Mouse (Mus musculus): ENCODE results near the gene Vmn2r88. TPM values are rescaled to one million over a fixed set of nuclear protein-coding genes. Genes with fewer than 3 reads are reported as not detected.
"Not testable (repeated sequence)": the region's sequence is repeated elsewhere in the genome, so short reads cannot be mapped to it uniquely, and the experiment has no call there.

The Vmn2r88 gene
- not detected in 2 replicates for polyA plus RNA-seq (2016; fragmentation: Nextera tagmentation; extraction: Ambion mirVana)

DNA sequence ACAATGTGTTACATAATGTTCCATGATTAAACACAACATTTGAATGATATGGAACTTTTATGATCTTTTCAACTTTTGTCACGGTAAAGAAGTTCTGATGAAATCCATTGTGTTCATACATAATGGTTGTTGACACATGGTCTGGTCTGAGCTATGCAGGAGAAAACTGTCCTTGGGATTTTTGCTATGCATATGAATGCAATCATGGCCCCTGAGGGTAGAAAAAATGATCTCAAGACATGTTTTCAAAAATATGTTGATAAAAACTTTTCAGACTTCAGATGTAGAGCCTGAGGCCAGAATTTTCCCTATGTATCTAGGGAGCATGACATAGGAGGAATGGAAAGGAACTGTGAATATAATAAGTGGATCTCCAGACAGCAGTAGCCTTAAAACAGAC, at the start of gene Vmn2r88:
Gene Vmn2r88 (plus strand): TSS at position 301 of the 400 bp plus-strand sequence.
- Histone ChIP-seq H3K36me3 (replicated peaks) (no peaks in the 10 kb centered on the region), H3K27ac (no peak within 1 kb of the TSS), H3K27me3 (no peaks in the 10 kb centered on the region), H3K4me2 (no peak within 1 kb of the TSS), H3K9me3 (no peaks in the 10 kb centered on the region), H3K9ac (no peak within 1 kb of the TSS), H3K4me1 (no peaks in the 10 kb centered on the region), H3K4me3 (replicated peaks) (no peak within 1 kb of the TSS)
- no peak for ATAC-seq (ENCODE audit: low FRiP score)
- WGBS, result 76% methylated on average over 1 of the region's 1 CpGs

DNA sequence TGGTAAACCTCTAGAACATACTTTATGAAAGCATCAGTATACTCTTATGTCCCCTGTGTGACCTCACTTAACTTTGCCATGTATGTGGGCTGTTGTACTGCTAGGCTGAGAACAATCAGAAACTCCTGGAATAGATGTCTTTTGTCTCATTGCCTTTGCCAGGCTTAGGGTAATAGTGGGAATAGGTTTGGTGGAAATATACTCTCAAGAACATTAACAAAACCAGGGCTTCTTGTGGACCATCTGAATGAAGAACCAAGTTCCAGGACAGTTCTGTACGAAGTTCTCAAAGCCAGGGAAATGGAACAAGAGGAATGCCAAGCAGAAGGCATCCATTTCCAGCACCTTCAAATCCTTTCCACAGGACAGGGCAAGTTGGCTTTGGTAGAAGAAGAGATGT, 49.2 kb upstream of the Vmn2r88 start, which contains the start of gene Gm7247:
Gene Gm7247 (plus strand): TSS at position 301 of the 400 bp plus-strand sequence.
- ATAC-seq (ENCODE audit: low FRiP score), result no peak
- Histone ChIP-seq H3K9me3 (no peaks in the 10 kb centered on the region), H3K9ac (no peak within 1 kb of the TSS), H3K4me3 (replicated peaks) (no peak within 1 kb of the TSS), H3K27me3 (peaks cover 19% of the 10 kb centered on the region; the same call in 1 of the 2 replicates), H3K36me3 (replicated peaks) (no peaks in the 10 kb centered on the region), H3K4me2 (no peak within 1 kb of the TSS), H3K4me1 (no peaks in the 10 kb centered on the region), H3K27ac (no peak within 1 kb of the TSS)
- 84% methylated on average over 1 of the region's 1 CpGs for WGBS

DNA sequence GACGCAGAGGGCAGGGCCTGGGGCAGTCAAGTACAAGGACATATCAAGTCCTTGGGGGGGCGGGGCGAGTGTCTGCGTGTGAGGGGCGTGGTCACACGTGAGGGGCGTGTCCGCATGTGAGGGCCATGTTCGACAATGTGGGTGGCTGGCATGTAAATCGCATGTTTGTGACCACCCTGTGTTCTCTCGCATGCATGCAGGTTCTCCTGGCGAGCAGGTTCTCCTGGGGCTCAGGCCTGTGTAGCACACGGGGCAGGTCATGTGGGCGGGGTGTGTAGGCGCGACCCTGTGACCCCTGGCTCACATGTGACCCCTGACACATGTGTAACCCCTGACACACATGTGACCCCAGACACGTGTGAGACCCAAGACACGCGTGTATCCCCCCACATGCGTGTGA, 27.8 kb upstream of the Vmn2r88 start:
- H3K4me2 ChIP-seq, result no peak overlapping the region
- 95% methylated on average over 20 of the region's 20 CpGs for WGBS
- no peak for ATAC-seq (ENCODE audit: low FRiP score)

DNA sequence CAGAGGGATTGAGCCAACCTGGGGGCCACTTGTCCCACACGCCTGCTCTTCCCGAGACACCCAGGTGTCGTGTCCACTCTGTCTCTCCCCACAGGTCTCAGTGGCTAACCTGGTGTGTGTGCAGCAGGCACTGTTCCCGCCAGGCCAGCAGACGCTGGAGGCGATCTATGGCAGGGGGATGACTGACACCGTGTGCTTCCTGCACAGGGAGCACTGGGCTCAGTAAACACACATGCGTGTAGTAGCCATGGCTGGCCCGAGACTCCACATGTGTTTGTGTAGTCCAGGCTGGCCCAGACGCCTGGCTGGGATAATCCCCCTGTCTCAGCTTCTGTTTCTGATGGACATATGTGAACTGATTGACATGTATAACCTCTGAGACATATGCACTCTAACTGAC, 26.3 kb upstream of the Vmn2r88 start:
- H3K36me3 ChIP-seq (replicated peaks), result no peaks in the 10 kb centered on the region
- ATAC-seq (ENCODE audit: low FRiP score), result peak; percentile 30; the same call in 1 of the 2 replicates

More for the DNA sequence above, 27.8 kb upstream of the Vmn2r88 start:
- H3K9me3 ChIP-seq, result peaks cover 20% of the 10 kb centered on the region
- H3K4me1 ChIP-seq, result no peaks in the 10 kb centered on the region
- no peaks in the 10 kb centered on the region for H3K27me3 ChIP-seq
- H3K4me3 ChIP-seq (replicated peaks), result no peak overlapping the region
- H3K27ac ChIP-seq, result no peak overlapping the region
- no peak overlapping the region for H3K9ac ChIP-seq
- H3K36me3 ChIP-seq (replicated peaks), result no peaks in the 10 kb centered on the region

DNA sequence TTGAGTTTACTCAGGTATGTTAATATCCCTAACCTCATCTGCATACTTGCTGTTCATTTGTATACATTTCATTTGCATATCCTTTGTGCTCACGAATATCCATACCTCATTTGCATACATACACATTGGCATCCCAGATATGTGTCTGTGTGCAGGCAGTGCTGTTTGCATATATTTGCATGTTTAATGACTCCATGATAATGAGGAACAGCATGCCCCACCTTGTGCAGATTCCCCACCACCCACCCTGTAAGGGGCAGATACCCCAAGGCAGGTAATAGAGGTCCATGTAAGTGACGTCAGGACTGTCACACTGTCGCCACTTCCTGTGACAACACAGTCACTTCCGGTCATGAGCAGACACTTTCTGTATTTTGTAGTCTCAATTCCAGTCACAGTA, 24.9 kb upstream of the Vmn2r88 start:
- 65% methylated on average over 4 of the region's 4 CpGs for WGBS
- Histone ChIP-seq H3K4me3 (replicated peaks) (no peak overlapping the region), H3K4me2 (no peak overlapping the region), H3K27me3 (no peaks in the 10 kb centered on the region), H3K9ac (no peak overlapping the region), H3K27ac (no peak overlapping the region), H3K9me3 (peaks cover 20% of the 10 kb centered on the region), H3K4me1 (no peaks in the 10 kb centered on the region), H3K36me3 (replicated peaks) (no peaks in the 10 kb centered on the region)
- peak; percentile 76 for ATAC-seq (ENCODE audit: low FRiP score)

More for the DNA sequence above, 26.3 kb upstream of the Vmn2r88 start:
- H3K9me3 ChIP-seq, result peaks cover 20% of the 10 kb centered on the region
- 94% methylated on average over 10 of the region's 10 CpGs for WGBS
- no peak overlapping the region for H3K9ac ChIP-seq
- no peak overlapping the region for H3K27ac ChIP-seq
- H3K4me1 ChIP-seq, result no peaks in the 10 kb centered on the region
- H3K4me3 ChIP-seq (replicated peaks), result no peak overlapping the region
- H3K4me2 ChIP-seq, result no peak overlapping the region
- no peaks in the 10 kb centered on the region for H3K27me3 ChIP-seq

DNA sequence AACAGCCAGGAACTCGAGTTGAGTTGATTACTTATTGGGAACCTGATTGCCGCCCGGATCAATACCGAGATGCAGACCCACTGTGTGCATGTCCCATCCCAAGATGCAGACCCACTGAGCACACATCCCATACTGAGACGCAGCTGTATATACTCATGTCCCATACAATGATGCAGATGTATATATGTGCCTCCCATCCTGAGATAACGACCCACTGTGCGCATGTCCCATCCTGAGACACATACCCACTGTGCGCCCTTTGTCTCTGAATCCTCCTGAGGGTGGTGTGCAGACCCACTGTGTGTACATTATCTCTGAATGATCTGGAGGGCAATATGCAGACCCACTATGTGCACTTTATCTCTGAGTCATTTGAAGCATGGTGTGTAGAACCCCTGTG, 22.9 kb upstream of the Vmn2r88 start:
- no peak for ATAC-seq (ENCODE audit: low FRiP score)
- Histone ChIP-seq H3K4me3 (replicated peaks) (no peak overlapping the region), H3K36me3 (replicated peaks) (no peaks in the 10 kb centered on the region), H3K27ac (no peak overlapping the region), H3K4me1 (no peaks in the 10 kb centered on the region), H3K9ac (no peak overlapping the region), H3K4me2 (no peak overlapping the region), H3K27me3 (no peaks in the 10 kb centered on the region), H3K9me3 (peaks cover 16% of the 10 kb centered on the region)
- 91% methylated on average over 8 of the region's 8 CpGs for WGBS

DNA sequence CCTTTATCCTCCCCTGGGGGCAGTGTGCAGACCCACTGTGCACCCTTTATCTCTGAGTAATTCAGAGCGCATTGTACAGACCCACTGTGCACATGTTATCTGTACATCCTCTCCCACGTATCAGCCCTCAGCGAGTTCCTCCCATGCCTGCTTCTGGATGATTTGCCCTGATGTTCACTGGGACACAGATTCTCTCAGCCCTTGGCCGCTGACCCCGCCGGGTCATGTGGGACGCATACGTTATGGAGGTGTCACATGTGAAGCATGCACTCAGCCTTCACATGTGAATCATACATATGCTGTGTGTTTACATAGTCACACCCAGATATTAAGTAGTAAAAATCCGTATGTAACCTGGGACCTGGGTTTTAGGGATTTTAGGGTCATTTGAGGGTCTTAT, 22.4 kb upstream of the Vmn2r88 start:
- WGBS, result 93% methylated on average over 9 of the region's 9 CpGs
- Histone ChIP-seq H3K27ac (no peak overlapping the region), H3K4me2 (no peak overlapping the region), H3K9me3 (peaks cover 12% of the 10 kb centered on the region), H3K27me3 (no peaks in the 10 kb centered on the region), H3K4me1 (no peaks in the 10 kb centered on the region), H3K4me3 (replicated peaks) (no peak overlapping the region), H3K9ac (no peak overlapping the region), H3K36me3 (replicated peaks) (no peaks in the 10 kb centered on the region)
- ATAC-seq (ENCODE audit: low FRiP score), result no peak; the same call in 1 of the 2 replicates

DNA sequence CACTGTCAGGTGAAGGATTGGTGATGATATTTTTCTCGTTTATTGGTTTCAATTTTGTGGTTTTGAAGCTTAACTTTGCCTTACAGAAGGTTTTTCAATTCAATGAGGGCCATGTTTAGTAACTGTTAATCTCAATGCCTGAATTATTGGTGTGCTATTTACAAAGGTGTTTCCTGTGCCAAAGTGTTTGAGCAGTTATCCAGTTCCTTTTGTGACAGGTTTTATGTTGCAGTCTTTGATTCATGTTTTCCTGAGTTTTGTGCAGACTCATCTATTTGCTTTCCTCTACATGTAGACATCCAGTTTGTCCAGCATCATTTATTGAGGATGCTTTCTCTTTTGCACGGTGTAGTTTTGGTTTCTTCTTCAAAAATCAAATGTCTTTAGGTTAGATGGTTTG, 13.3 kb downstream of the Vmn2r88 start:
- WGBS, result 77% methylated on average over 2 of the region's 2 CpGs
- no peak overlapping the region for H3K4me3 ChIP-seq (replicated peaks)
- H3K27me3 ChIP-seq, result no peaks in the 10 kb centered on the region
- no peak overlapping the region for H3K27ac ChIP-seq
- H3K4me1 ChIP-seq, result no peaks in the 10 kb centered on the region
- no peaks in the 10 kb centered on the region for H3K9me3 ChIP-seq
- no peak for ATAC-seq (ENCODE audit: low FRiP score)
- no peaks in the 10 kb centered on the region for H3K36me3 ChIP-seq (replicated peaks)
- no peak overlapping the region for H3K9ac ChIP-seq
- no peak overlapping the region for H3K4me2 ChIP-seq

DNA sequence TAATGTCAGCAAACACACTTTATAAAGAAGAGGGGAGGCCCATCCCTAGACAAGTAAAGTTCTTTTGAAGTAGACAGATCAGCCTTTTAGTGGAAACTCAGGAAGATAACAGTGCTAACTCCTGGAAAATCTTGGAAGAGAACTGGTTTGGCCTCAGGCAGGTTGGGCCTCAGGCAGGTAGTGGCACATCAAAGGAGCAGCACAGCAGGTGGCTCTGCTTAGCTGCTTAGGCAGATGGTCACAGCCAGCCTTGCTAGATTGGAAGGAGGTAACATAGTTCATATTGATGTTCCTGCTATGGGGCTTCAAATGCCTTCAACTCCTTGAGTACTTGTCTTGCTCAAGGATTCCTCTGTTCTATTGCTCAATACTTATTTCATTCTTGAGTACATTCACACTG, 19.5 kb downstream of the Vmn2r88 start:
- not testable (repeated sequence) for H3K27me3 ChIP-seq; ATAC-seq (ENCODE audit: low FRiP score); H3K9ac ChIP-seq; H3K27ac ChIP-seq; H3K36me3 ChIP-seq (replicated peaks); H3K9me3 ChIP-seq; H3K4me1 ChIP-seq; H3K4me3 ChIP-seq (replicated peaks); H3K4me2 ChIP-seq

DNA sequence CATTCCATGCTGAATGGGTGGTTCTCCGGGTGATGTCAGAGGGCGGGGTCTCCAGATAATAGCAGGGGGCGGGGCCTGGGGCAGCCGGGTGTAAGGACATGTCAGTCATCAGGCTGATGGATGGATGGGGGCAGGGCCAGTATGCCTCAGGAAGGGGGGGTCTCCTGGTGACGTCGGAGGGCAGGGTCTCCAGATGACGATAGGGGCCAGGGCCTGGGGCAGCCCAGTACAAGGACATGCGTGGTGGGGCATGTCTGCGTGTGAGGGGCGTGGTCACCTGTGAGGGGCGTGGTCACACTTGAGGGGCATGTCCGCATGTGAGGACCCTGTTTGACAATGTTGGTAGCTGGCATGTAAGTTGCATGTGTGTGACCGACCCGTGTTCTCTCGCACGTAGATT, 23.9 kb downstream of the Vmn2r88 start:
- Histone ChIP-seq H3K4me3 (replicated peaks) (no peak overlapping the region), H3K9me3 (peaks cover 22% of the 10 kb centered on the region), H3K27me3 (no peaks in the 10 kb centered on the region), H3K27ac (no peak overlapping the region), H3K36me3 (replicated peaks) (no peaks in the 10 kb centered on the region), H3K9ac (no peak overlapping the region), H3K4me1 (no peaks in the 10 kb centered on the region), H3K4me2 (no peak overlapping the region)
- ATAC-seq (ENCODE audit: low FRiP score), result peak; percentile 33; the same call in 1 of the 2 replicates
- WGBS, result 94% methylated on average over 16 of the region's 16 CpGs

DNA sequence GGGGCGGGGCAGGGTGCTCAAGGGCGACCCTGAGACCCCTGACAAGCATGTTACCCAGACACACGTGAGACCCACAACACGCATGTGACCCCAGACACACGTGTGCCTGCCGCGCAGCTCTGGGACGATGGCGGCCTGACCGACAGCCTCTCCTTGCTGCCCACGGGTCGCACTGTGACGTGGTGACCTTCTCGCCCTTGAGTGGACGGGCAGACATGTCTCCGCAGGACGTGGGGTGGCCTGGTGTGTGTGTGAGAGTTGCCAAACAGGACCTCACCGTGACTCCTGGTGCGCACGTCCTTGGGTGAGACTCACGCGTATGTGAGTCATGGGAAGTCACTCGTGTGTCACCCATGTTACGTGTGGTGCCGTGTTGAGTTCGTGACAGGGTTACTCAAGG, 24.4 kb downstream of the Vmn2r88 start:
- H3K4me2 ChIP-seq, result no peak overlapping the region
- no peak overlapping the region for H3K4me3 ChIP-seq (replicated peaks)
- no peak overlapping the region for H3K27ac ChIP-seq
- no peaks in the 10 kb centered on the region for H3K27me3 ChIP-seq
- peaks cover 22% of the 10 kb centered on the region for H3K9me3 ChIP-seq
- no peak for ATAC-seq (ENCODE audit: low FRiP score)
- 96% methylated on average over 26 of the region's 26 CpGs for WGBS
- no peak overlapping the region for H3K9ac ChIP-seq
- no peaks in the 10 kb centered on the region for H3K36me3 ChIP-seq (replicated peaks)
- no peaks in the 10 kb centered on the region for H3K4me1 ChIP-seq

DNA sequence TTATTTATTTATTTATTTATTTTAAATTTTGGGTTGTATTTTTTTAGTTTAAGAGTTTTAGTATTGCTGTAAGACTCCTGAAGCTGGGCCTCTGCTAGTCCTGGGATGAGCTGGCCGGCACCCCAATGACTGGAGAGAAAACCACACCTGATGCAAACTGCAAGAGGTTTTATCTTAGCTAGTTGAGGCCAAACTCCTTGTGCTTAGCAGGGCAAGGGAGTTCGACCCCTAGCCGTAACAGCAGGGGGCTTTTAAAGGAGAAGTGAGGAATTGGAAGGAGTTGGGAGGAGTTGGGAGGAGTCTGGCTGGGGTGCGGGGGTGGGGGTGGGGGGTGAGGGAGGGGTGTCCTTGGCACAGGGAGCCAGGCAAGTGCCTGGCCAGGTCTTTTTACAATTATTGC, 28.3 kb downstream of the Vmn2r88 start:
- no peak overlapping the region for H3K4me3 ChIP-seq (replicated peaks)
- no peak overlapping the region for H3K4me2 ChIP-seq
- no peak for ATAC-seq (ENCODE audit: low FRiP score)
- no peaks in the 10 kb centered on the region for H3K27me3 ChIP-seq
- H3K9ac ChIP-seq, result no peak overlapping the region
- WGBS, result 92% methylated on average over 4 of the region's 4 CpGs
- H3K4me1 ChIP-seq, result no peaks in the 10 kb centered on the region
- H3K9me3 ChIP-seq, result peaks cover 22% of the 10 kb centered on the region
- H3K27ac ChIP-seq, result no peak overlapping the region
- H3K36me3 ChIP-seq (replicated peaks), result no peaks in the 10 kb centered on the region

DNA sequence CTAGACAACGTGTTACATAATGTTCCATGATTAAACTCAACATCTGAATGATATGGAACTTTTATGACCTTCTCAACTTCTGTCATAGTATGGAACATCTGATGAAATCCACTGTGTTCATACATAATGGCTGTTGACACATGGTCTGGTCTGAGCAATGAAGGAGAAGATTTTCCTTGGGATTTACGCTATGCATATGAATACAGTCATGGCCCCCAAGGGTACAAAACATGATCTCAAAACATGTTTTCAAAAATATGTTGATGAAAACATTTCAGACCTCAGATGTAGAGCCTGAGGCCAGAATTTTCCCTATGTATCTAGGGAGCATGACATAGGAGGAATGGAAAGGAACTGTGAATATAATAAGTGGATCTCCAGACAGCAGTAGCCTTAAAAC, 40.9 kb downstream of the Vmn2r88 start, which contains the start of gene Vmn2r89:
Gene Vmn2r89 (plus strand): TSS at position 301 of the 400 bp plus-strand sequence.
- 77% methylated on average over 2 of the region's 2 CpGs for WGBS

More for the DNA sequence above, 40.9 kb downstream of the Vmn2r88 start, which contains the start of gene Vmn2r89:
- H3K4me3 ChIP-seq (replicated peaks); ATAC-seq (ENCODE audit: low FRiP score); H3K27me3 ChIP-seq; H3K9ac ChIP-seq; H3K27ac ChIP-seq; H3K36me3 ChIP-seq (replicated peaks); H3K4me1 ChIP-seq; H3K9me3 ChIP-seq; H3K4me2 ChIP-seq: not testable (repeated sequence)

Data from forebrain, embryonic 12.5 days (tissue).